Mouse (Mus musculus) adrenal gland, adult 2 months (tissue): ENCODE measurements around the gene Pgm2. TPM values are rescaled to one million over a fixed set of nuclear protein-coding genes. Genes with fewer than 3 reads are reported as not detected.

Experiments used
- microRNA-seq, 2 experiments: library from miRNA; unstranded; fragments of <30 nt; microRNA quantifications; one replicate each; pipeline ENCODE4 v1.2.0; 2021
- polyA plus RNA-seq: library from polyadenylated mRNA; depleted of rRNA; stranded (reverse); fragments of >200 nt; gene quantifications from 2 replicates; pipeline ENCODE4 v1.2.3, GENCODE M21; 2012; rRNA removed
- total RNA-seq, 2 experiments: library from RNA; stranded (reverse); gene quantifications; 2 replicates each; pipeline ENCODE4 v1.2.3; 2021

The Pgm2 gene
- total and polyA plus RNA-seq, 3 experiments = 4.3 to 22.8 (median 16.5) TPM

Small RNA genes within 50 kb of the gene (microRNA-seq; reads per million reads assigned to microRNA genes)
- gene Gm22395 = 0 reads per million in 2 experiments
- 0 reads per million in 2 experiments for gene Gm23967

Other genes starting within 250 kb of the Pgm2 start
- gene Rell1, start 124.1 kb upstream of the Pgm2 start, total RNA-seq = 10 to 100 TPM; 53.6 to 69.5 TPM
- 21.7 and 27.0 TPM in 2 replicates for gene Rell1, start 124.1 kb upstream of the Pgm2 start, polyA plus RNA-seq
- gene Tbc1d1, start 63.4 kb downstream of the Pgm2 start, total RNA-seq = 10 to 100 TPM in 1 of 2 experiments, 1 to 10 TPM in 1; 9.7 to 14.2 TPM
- gene Tbc1d1, start 63.4 kb downstream of the Pgm2 start, polyA plus RNA-seq = 7.4 and 10.2 TPM in 2 replicates